Mouse (Mus musculus): ENCODE measurements at regions not wholly inside any gene's neighbourhood (a gene's known extent, or its start where the extent isn't known, plus 50 kb on each side); places are given as distances from the start of the nearest gene placed in this dataset.

- TF ChIP-seq CTCF (IDR thresholded peaks at IDR 0.05; ENCODE audit: insufficient read depth, low read length) (no peak), POLR2A (IDR thresholded peaks at IDR 0.05; ENCODE audit: borderline replicate concordance, extremely low read depth, low read depth, low read length) (no peak)
Measured at GRCm38 (mm10) chr4:72914991-72915390, 62.6 kb upstream of the Aldoart1 start.

Measured in lung, adult 2 months (tissue).